Mouse (Mus musculus): ENCODE measurements around the gene Amotl1.

Amotl1 gene

DNA sequence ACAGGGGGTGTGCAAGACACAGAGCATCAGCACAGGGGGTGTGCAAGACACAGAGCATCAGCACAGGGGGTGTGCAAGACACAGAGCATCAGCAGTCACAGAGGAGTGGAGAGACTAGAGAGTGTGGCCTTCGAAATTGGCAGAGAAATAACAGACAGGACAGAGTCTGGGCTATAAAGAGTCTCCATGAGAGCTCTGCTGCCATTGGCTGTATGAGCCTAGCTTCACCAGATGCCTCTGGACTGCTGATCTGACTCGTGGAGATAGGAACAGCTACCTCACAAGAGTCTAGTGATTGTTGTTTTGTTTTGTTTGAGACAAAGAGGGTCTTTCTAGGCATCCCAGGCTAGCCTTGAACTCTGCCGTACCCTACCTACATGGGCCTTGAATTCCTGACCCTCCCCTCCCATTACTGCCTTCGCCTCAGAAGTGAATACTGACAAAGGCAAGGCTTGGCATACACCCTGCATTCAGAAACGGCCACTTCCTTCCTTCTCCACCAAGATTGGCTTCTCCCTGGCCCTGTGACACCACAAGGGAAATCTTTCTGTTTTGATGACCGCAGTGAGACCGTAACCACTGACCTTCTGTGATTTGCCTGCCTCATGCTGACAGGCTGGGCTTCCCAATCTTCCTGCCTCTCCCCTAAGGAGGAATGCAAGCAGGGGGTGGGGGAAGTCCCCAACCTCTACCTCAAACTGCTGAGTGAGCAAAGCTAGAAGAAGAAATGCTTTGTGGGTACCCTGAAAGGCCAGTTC is 3.4 kb downstream of the Amotl1 start:
- DNase-seq (ENCODE audit: low read depth): peak; percentile 60

DNA sequence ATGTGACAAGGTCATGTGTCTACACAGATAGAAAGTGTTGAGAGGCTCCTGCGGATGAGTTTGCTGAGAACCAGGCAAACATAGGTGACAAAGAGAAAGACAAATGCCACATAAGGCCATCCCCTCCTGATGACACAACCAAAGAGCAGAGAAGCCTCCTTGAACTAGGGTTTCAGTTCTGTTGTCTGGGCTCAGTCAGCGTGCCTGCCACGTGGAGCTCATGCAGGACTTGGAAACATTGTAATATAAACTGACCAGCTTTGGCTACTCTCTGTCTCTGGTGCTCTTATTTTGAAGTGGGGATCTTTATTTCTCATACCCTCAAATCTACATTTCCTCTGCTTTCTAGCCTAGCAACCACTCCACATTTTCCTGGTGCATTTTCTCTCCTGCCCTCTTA is 8.6 kb downstream of the Amotl1 start:
- no peak for DNase-seq (ENCODE audit: low read depth)

DNA sequence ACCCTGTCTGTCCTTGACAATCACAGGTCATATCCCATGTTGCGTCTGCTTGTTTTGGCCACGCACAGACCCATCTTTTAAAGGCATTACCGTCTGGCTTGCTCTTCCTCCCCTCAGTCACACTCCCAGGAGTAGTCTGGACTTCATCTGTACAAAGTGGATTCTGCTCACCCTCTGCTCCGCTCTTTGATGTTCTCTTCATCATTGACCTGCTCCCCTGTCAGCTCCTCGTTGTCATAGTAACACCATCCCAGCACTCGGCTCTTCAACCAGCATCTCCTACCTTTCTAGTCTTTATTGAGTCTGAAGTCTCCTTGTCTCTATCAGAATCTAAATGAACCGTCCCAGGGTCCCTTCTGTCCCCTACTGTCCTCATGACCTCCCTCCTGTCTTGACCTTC is 9.3 kb downstream of the Amotl1 start:
- DNase-seq (ENCODE audit: low read depth): no peak

DNA sequence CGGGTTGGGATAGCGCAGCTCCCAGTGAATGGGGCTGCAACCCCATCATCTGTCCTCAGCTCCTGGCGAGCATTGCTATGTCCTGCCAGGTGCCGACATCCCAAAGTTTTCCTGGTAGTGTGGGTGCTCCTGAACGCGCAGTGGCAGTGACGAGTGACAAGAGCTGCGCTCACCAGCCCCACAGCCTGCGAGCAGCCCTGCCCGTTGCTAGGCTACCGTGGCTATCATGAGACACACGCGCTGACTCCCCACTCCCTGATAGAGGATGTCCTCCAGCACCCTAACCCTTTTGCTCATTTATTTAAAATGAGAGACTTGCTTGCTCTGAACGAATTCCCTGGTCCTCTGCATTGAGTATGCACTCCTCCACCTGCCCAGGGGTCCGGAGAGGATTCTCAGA is 10.7 kb downstream of the Amotl1 start:
- DNase-seq (ENCODE audit: low read depth): no peak

DNA sequence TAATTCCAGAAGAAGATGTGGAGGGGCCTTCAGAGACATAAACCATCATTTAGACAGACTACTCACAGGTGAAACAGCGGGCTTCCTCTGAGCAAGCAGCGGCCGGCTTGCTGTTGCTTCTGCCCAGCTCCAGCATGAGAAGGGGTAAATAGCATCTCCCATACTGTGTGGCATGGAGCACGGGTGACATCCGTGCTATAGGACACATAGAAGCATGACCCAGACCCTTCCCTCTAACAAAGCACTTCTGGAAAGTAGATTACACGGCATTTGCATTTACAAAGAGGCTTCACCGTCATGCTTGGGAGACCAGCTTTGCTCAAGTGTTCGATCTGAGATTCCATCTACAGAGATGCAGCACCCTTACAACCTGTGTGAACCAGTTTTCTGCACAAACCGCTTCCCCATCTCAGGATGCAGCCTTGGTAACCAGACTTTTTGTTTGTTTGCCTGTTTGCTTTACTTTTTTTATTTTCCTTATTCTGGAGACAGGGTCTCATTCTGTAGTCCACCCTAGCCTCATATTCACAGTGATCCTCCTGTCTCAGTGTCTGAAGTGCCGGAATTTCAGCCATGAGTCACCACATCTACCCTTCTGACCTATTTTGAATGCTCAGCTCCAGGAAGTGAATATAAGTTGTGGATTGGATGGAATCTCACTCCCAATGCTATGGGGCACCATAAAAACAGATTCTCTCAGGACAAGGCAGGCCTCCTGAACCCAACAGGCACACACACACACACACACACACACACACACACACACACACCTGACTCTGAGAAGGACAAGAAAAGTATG is 12.3 kb downstream of the Amotl1 start:
- no peak for DNase-seq (ENCODE audit: low read depth)

DNA sequence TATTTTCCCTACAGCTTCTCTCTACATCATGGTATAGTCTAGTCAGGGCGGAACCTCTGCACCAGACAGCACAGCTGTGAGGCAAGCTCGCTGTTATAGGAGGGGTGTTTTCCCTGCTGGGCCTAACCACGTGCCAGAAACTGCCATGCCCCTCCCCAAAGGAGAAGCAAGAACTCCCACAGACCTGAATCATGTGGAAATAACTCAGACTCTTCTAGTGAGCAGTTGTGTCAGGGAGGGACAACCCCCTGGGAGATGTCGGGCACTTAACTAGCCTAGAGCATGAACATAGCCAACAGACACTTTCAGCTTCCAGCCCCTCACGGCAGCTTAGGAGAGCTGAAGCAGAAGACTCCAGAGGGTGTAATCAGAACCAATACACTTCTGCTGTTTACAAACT is 13.1 kb downstream of the Amotl1 start:
- no peak for DNase-seq (ENCODE audit: low read depth)

DNA sequence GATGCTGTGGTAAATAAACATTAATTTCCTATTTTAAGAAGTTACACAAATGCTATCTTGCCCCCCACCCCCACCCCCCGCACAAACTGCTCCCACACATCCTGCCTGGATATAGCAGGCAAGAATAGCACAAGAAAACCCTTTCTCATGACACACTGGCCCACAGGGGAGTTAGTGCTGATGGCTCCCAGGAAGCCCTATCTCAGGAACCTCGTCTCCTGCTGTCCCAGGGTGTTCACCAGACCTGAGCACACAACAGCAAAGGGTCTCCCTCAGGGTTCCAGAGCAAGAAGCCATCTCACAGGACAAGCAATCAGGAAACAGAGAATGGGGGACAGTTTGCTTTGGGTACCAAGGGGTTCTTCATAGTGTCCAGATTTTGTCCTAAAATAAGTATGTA is 17.3 kb downstream of the Amotl1 start:
- DNase-seq (ENCODE audit: low read depth): no peak

DNA sequence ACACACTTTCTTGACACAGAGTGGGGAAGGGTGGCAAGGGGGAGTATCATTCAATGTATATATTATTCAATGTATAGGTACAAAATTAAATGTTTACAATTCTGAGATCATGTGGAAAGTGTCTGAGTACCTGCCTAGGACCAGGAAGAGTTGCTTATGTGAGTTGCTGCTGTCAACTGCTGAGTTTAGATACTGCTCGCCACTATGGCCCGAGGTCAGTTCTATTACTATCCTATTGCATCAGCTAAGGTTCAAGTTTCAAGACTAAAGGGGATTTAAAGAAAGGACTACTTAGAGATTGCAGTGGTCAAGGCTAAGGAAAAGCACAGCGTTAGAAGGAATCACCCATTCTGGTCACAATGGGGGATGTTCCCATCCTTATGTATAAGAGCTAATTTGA is 18.9 kb downstream of the Amotl1 start:
- no peak for DNase-seq (ENCODE audit: low read depth)

DNA sequence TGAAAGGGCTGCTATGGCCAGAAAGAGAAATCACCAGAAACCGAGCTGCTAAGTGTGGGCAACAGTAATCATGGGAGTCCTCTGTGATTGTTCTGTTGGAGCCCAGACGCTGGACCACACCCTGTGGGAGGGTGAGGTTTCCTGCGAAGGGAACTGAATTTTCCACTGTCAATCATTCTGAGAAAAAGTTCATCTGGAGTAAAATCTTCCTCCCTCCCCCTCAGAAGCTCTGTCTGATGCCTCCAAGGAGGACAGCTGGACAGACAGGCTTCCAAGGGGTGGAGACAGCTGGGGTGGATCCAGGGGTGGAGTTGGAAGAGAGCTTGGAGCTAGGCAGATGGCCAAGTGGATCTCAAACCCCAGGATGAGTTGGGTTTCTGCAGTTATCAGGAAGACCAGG is 19.8 kb downstream of the Amotl1 start:
- DNase-seq (ENCODE audit: low read depth): no peak

DNA sequence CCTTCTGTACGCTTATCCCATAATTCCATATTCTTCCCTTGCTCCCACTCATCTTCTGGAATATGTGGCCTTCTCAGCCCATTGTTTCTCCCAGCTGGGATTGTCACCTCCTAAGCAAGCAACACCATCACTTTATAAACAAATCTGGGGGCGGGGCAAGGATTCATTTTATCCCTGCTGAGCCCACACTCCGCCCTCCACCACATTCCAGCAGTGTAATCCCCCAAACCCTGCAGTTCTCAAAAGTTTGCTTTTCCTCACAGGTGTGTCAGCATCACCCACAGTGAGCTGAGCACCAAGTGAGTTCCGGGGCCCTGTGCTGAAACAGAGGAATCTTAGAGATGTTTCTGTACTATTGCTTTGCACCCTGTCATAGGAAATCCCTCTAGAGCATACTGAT is 20.9 kb downstream of the Amotl1 start:
- DNase-seq (ENCODE audit: low read depth): no peak

DNA sequence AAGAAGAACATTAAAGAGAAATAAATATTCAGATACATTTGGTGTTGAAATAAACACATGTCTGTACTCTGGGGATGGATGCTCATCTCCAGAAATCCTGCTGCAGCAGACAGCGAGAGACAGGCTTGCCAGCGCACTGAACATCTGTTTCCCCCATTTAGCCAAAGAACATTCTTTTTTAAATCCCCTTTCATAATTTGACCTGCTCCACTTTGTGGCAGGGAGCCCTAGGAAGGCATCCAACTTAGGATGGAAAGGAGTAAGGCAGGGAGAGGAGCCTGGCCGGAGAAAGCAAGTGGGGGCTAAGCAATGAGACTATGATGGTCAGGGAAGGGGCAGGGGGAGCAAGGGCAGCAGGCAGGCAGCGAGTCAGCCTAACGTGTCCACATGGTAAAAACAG is 21.6 kb downstream of the Amotl1 start:
- no peak for DNase-seq (ENCODE audit: low read depth)

DNA sequence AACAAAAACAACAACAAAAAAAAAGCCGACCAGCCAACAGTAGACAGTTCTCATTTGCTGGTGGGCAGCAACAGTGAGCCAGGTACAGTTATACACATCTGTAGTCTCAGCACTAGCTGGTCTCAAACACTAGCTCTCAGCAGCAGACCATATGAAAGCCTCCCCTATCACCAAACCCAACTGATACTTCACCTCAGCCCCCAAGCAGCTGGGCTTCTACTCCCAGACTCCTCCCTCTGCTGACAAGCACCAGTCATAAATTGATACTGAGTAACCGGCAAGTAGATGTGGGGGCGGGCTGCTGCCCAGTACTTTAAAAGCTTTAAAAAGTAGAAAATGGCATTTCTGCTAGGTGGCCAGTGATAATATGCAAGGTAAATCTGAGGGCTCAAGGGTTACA is 22.0 kb downstream of the Amotl1 start:
- no peak for DNase-seq (ENCODE audit: low read depth)

DNA sequence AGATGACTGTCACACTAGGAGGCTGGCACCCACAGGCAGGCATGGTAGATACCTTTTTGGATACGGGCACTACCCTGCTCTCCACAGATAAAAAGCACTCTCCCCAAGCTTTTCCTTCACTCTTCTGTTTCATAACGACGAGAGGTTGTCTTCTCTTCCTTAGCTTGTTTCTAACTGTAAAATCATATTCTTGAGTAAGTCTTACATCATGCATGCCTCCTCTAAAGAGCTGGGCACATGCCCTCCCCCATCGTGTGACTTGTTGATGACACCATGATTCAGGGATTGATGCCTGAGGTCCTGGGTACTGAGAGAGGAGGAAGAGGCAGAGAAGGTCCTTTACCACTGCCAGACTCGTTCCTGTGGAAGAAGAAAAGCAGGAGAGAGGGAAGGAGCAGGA is 24.7 kb downstream of the Amotl1 start:
- no peak for DNase-seq (ENCODE audit: low read depth)

DNA sequence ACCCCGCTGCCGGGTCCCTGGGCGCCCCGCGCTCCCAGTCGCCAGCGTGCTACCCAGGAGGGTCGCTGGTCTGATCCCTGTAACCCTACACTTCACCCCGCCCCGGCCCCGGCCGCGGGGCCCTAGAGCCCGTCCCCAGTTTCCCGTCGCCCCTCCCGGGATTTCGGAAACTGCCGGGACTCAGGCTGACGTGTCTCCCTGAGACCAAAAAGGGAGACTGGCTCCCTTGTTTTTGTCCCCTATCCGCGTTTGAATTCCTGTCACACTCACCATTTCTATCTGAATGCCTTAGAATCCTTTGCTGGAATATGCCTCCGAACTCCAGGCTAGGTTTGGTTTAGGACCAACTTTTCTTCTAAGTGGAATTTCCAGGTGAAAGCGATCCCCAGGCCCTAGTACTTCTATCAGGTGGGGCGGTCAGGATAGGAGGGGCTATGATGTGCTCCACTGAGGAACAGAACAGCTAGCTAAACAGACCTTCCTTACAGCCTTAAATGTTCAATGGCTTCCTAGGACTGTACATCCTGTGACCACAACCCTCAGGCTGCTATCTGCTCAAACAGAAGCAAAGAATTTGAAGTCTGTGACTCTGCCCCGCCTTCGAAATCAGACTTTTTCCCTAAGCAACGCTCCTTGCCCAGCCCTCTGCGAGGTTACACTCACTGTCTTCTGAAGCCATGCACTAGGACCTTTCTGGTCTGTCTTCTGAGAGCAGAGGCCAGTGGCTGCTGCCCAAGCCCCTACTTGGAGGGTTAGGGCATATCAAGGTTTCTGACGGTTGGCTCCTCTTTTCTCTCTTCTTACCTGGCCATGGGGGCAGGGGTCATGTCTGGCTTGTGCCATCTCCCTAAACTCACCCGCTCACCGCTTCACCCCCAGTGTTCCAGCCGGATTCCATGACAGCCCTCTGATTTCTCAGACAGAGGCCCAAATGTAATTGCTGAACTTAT is 29.6 kb downstream of the Amotl1 start:
- DNase-seq (ENCODE audit: low read depth): no peak

DNA sequence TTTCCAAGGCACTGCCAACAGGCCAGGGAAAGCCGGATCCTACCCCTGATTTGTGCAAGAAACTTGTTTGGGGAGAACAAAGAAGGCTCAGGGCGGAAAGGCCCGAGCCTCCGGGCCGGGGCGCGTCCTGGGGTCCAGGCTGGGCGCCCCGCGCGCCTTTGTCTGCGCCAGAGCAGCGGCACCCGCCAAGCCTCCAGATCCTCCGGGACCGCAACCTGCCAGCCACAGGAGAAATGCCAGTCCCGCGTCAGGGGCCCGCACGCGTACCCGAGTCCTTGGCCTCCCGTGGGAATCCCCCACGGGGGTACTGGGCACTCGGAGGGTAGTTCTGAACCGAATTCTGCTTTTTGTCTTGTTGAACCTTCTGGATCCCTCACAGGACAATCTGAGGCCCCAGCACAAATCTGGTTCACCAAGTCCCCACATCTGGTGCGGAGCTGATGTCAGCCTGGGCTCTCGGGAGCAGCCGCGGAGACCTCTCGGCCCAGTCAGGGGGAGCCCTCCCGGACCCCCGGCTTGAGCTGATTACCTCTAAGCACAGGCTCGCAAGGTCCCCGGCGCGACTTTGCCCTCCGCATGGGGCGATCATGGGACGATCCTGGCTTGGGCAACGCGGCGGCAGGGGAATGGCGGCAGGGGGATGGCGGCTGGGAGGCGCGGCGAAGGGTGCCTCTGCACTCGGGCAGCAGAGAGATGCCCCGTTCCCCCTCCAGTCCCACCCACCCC is 30.5 kb downstream of the Amotl1 start:
- DNase-seq (ENCODE audit: low read depth): no peak

DNA sequence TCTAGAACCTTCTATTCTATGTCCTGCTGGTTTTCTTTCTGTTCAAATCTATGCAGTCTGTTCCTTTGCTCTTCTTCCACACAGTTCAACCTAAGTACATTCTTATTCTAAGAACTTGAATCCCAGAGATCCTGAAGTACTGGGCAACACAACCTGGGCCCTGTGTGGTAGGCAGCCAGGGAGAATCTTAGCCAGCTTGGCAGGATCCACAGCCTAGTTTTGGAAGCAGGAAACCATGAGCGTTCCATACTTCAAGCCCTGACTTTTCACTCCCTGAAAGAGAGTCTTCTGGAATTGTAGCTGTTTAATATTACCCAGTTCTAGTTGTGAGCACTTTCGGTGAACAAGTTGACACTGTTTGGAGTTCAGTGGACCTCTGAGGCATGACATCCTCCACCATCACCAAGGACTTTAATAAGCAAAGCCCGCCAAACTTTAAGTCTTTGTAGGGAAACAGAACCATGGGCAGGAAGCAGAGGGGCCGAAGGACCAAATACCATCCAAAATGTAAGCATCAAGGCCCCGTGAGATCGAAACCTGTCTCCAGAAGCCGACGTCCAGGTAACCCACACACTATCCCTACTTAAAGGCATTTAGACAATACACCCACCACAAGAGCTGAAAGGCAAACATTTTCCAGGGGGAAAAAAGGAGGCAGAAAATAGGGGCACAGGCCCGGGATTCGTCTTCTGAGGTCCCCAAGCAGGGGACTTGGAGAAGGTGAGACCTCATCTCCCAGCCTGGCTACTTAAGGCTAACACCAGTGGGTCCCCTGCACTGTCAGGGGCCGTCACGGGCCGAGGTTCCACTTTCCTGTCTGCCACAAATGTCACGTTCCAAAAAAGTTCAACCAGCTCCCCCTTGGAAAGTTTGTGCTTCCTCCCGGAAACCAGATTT is 31.3 kb downstream of the Amotl1 start:
- DNase-seq (ENCODE audit: low read depth): no peak

DNA sequence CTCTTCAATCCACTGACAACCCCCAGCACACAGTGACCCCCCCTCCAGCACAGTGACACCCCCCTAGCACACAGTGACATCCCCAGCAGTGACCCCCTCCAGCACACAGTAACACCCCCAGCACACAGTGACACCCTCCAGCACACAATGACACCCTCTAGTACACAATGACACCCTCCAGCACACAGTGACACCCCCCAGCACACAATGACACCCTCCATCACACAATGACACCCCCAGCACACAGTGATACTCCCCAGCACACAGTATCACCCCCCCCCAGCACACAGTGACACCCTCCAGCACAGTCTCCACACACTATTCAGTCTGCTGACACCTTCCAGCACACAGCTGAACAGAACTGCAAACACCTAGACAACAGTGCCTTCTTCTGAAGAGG is 32.3 kb downstream of the Amotl1 start:
- DNase-seq (ENCODE audit: low read depth): no peak

DNA sequence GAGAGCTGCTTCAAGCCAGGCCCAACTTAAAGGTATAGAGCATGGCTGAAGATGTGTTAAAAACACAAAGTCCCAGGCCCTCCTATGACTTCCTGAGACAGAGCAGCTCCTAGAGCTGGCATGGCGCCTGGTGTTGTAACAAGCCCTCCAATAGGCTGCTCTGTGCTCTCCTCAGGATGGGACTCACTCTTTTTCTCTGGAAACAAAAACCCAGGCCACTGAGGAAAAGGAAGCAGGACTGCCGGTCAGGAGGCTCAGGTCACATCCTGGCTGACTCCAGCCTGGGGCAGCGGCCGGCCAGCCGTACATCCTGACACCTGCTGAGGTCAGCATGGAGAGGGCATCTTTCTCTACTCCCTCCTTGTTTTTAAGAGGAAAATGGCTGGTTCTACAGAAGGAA is 36.3 kb downstream of the Amotl1 start:
- no peak for DNase-seq (ENCODE audit: low read depth)

DNA sequence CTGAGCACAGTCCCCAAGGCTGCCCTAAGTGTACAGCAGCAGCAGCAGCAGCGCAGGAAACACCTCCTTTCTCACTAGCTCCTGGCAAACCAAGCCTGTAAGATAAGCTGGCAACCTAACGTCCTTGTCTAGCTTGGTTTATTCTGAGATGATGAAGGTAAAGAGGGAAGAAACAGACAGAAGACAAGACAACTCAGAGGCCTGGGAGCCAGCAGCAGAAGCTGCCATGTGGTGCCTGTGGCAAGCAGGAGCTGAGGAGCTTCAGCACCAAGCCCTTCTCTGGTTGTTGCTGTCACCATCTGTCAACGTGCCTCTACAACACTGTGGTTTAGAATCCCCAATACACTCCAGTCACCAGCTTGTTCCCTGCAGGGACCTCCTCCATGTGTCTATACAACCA is 37.4 kb downstream of the Amotl1 start:
- DNase-seq (ENCODE audit: low read depth): no peak

DNA sequence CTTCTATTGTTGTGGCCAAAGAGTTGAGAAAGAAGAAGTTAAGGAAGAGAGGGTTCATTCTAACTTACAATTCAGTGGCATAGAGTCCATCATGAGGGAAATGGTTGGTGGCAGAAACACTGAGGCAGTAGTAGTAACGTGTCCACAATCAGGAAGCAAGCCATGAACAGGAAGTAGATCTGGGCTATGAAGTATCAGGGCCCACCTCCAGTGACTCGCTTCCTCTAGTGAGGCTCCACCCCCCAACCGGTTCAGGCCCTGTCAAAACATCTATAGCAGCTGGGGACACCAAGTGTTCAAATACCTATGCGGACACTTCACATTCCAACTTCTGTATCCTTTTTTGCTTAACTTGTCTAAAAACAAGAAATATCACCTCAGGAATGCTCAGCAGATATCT is 38.9 kb downstream of the Amotl1 start:
- no peak for DNase-seq (ENCODE audit: low read depth)

DNA sequence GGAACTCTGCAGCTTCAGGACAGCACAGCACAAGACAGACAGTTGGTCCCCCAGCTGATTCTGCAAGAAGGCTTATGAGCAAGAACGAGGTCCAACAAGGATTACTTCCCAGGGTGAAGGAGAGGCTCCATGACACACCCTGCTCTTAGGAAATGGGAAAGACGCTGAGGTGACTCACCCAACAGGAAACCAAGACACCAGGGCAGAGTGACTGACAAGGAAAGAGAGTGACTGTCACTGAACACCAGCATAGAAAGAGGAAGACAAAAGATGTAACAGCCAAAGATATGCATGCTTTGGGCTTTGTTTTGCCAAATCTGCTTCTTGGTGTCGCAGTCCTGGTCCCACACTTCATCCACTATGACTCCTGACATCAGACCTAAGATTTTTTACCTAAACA is 40.5 kb downstream of the Amotl1 start:
- DNase-seq (ENCODE audit: low read depth): no peak
